Mouse (Mus musculus) forebrain, postnatal 0 days (tissue): Measurements from ENCODE around the gene Gm5678. TPM values are rescaled to one million over a fixed set of nuclear protein-coding genes. Genes with fewer than 3 reads are reported as not detected.
"Not testable (repeated sequence)": the region's sequence is repeated elsewhere in the genome, so short reads cannot be mapped to it uniquely, and the experiment has no call there.

Source experiments
- ATAC-seq: fragments of 200-750 bp; cut with Nextera tagmentation; 2 replicates; pipeline ENCODE4 v1.8.0; 2017; ENCODE audit warnings: mild to moderate bottlenecking, moderate library complexity
- DNase-seq: peaks from one replicate; pipeline ENCODE4 v3.0.0-alpha.2; 2015
- H3K27ac ChIP-seq: fragments of 300-500 bp; sonication (generic); 2 replicates; pipeline ENCODE4 v1.5.1; 2014; ENCODE audit warnings: low read depth, mild to moderate bottlenecking, antibody characterized with exemption, low read length, moderate library complexity, mixed read lengths
- H3K27me3 ChIP-seq: fragments of 300-500 bp; sonication (generic); 2 replicates; pipeline ENCODE4 v1.6.1; 2014; ENCODE audit warnings: mild to moderate bottlenecking, low read length, mixed read lengths; ENCODE audit not compliant: insufficient read depth
- H3K36me3 ChIP-seq: fragments of 300-500 bp; sonication (generic); 2 replicates; pipeline ENCODE4 v1.6.1; 2014; ENCODE audit warnings: mild to moderate bottlenecking, moderate library complexity; ENCODE audit not compliant: insufficient read depth
- H3K4me1 ChIP-seq: fragments of 300-500 bp; sonication (generic); 2 replicates; pipeline ENCODE4 v1.6.1; 2014; ENCODE audit warnings: antibody characterized with exemption; ENCODE audit not compliant: insufficient read depth
- H3K4me2 ChIP-seq: fragments of 300-500 bp; sonication (generic); 2 replicates; pipeline ENCODE4 v1.6.1; 2014; ENCODE audit warnings: low read depth, mild to moderate bottlenecking, moderate library complexity
- H3K4me3 ChIP-seq: fragments of 300-500 bp; sonication (generic); 2 replicates; pipeline ENCODE4 v1.5.1; 2014; ENCODE audit warnings: low read depth, low read length, mixed read lengths
- H3K9ac ChIP-seq: fragments of 300-500 bp; sonication (generic); 2 replicates; pipeline ENCODE4 v1.6.1; 2014; ENCODE audit warnings: mild to moderate bottlenecking
- H3K9me3 ChIP-seq: fragments of 300-500 bp; sonication (generic); 2 replicates; pipeline ENCODE4 v1.6.1; 2016; ENCODE audit warnings: low read length
- CTCF ChIP-seq: sonication (generic); IDR thresholded peaks from 2 replicates; pipeline ENCODE4 v1.5.1; 2016; ENCODE audit warnings: antibody characterized with exemption, control low read depth, low read depth
- WGBS: fragments of 180-500 bp; shearing (Covaris S2); extraction: QIAGEN DNeasy Blood & Tissue Kit; methylation state at CpG from one replicate; pipeline ENCODE4 v1.1.7; 2014; 5-methylcytosine and 5-hydroxymethylcytosine counted together
- polyA plus RNA-seq: library from polyadenylated mRNA; unstranded; fragments of >200 nt; fragmentation: Nextera tagmentation; extraction: Ambion mirVana; gene quantifications from 2 replicates; pipeline ENCODE4 v1.2.1, GENCODE M21; 2015
- total RNA-seq: library from RNA; depleted of rRNA; stranded (reverse); fragments of >200 nt; gene quantifications from 2 replicates; pipeline ENCODE4 v1.2.3, GENCODE M21; 2014

The Gm5678 gene
- total and polyA plus RNA-seq, 2 experiments from 2014 or later: not detected

DNA sequence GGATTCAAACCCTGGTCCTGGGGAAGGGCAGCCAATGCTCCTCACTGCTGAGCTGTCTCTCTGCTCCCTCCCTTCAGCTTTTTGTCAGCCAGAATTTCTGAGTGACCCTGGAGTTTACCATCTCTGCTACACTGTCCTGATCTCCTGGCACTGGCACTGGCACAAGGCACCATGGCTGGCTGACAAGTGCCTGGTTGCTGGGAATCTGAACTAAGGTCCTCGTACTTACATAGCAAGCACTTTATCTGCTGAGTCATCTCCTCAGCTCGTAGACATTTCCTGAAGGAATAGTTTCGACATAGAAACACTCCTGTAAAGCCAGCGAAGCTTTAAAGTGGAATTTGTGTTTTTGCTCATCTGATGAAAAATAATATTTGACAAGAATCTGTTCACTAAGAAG, 16.1 kb downstream of the Gm5678 start:
- WGBS: 68% methylated on average over 4 of the region's 4 CpGs
- no peak for TF ChIP-seq CTCF
- ATAC-seq (no peak), DNase-seq (no peak)
- Histone ChIP-seq H3K27me3 (no peaks in the 10 kb centered on the region), H3K9ac (no peak overlapping the region), H3K4me3 (no peak overlapping the region), H3K4me2 (no peak overlapping the region), H3K4me1 (no peaks in the 10 kb centered on the region), H3K27ac (no peak overlapping the region), H3K9me3 (no peaks in the 10 kb centered on the region), H3K36me3 (no peaks in the 10 kb centered on the region)

GRCm38 (mm10) chr16:93648441-93649183, 20.7 kb downstream of the Gm5678 start:
- Histone ChIP-seq H3K27ac (no peak overlapping the region), H3K4me3 (no peak overlapping the region), H3K27me3 (no peaks in the 10 kb centered on the region), H3K36me3 (no peaks in the 10 kb centered on the region), H3K9ac (no peak overlapping the region), H3K4me2 (no peak overlapping the region), H3K4me1 (no peaks in the 10 kb centered on the region), H3K9me3 (no peaks in the 10 kb centered on the region)
- no peak for ATAC-seq
- WGBS: 81% methylated on average over 5 of the region's 5 CpGs
- TF ChIP-seq CTCF: no peak
- no peak for DNase-seq

DNA sequence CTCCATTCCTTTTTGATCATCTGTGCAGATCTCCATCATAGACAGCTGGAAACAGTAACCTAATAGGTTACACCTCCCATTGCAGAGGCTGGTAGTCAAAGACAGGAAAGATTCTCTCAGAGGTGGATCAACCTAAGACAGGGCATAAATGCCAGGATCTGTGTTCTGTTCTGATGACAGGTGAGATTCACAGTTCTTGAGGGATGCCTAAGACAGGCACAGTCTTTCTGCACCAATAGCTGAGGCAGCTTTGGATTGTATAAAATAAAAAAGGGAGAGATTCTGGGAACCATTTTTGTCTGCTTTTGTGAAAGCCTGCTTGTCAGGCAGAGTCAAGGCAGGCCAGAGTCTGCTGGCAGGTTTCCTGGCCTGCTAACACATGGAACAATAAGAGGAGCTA, 40.1 kb downstream of the Gm5678 start:
- H3K27ac ChIP-seq: no peak overlapping the region
- H3K36me3 ChIP-seq: no peaks in the 10 kb centered on the region
- no peak for ATAC-seq
- H3K9me3 ChIP-seq: 0 out of 2 replicates have a peak, but pooled peaks cover 12% of the 10 kb centered on the region
- TF ChIP-seq CTCF: no peak
- no peaks in the 10 kb centered on the region for H3K27me3 ChIP-seq
- H3K4me3 ChIP-seq: no peak overlapping the region
- no peak for DNase-seq
- no peaks in the 10 kb centered on the region for H3K4me1 ChIP-seq
- H3K4me2 ChIP-seq: no peak overlapping the region
- H3K9ac ChIP-seq: no peak overlapping the region

DNA sequence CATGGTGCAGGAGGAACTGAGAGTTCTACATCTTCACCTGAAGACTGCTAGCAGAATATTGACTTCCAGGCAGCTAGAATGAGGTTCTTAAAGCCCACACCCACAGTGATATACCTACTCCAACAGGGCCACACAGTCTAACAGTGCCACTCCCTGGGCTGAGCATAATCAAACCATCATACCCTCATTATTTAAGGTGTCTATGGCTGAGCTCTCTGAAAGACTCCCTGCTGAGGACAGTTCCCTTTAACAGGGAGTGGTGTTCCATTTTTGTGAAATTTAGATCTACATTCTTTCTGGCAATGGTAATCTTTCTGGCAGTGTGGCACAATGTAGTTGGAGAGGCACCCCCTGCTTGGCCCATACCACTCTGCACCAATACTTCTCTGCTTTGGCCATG, 41.6 kb downstream of the Gm5678 start:
- no peak for TF ChIP-seq CTCF
- Histone ChIP-seq H3K4me3 (no peak overlapping the region), H3K27ac (no peak overlapping the region), H3K36me3 (no peaks in the 10 kb centered on the region), H3K27me3 (no peaks in the 10 kb centered on the region), H3K4me2 (no peak overlapping the region), H3K9ac (no peak overlapping the region), H3K4me1 (no peaks in the 10 kb centered on the region), H3K9me3 (0 out of 2 replicates have a peak, but pooled peaks cover 12% of the 10 kb centered on the region)
- no peak for ATAC-seq
- no peak for DNase-seq

GRCm38 (mm10) chr16:93670466-93670865, 42.6 kb downstream of the Gm5678 start:
- not testable (repeated sequence) for DNase-seq, H3K27ac ChIP-seq, H3K4me1 ChIP-seq, H3K27me3 ChIP-seq, H3K4me2 ChIP-seq, ATAC-seq, H3K9ac ChIP-seq, H3K4me3 ChIP-seq, H3K36me3 ChIP-seq
- 0 out of 2 replicates have a peak, but pooled peaks cover 12% of the 10 kb centered on the region for H3K9me3 ChIP-seq
- 32% methylated on average over 4 of the region's 4 CpGs for WGBS

GRCm38 (mm10) chr16:93671064-93671463, 43.2 kb downstream of the Gm5678 start:
- no peaks in the 10 kb centered on the region for H3K27me3 ChIP-seq
- DNase-seq (no peak), ATAC-seq (no peak)
- no peak overlapping the region for H3K9ac ChIP-seq
- no peaks in the 10 kb centered on the region for H3K36me3 ChIP-seq
- H3K4me2 ChIP-seq: no peak overlapping the region
- H3K9me3 ChIP-seq: 0 out of 2 replicates have a peak, but pooled peaks cover 12% of the 10 kb centered on the region
- no peak overlapping the region for H3K4me3 ChIP-seq
- no peak overlapping the region for H3K27ac ChIP-seq
- no peaks in the 10 kb centered on the region for H3K4me1 ChIP-seq
- WGBS: 92% methylated on average over 5 of the region's 5 CpGs
- TF ChIP-seq CTCF: peak; percentile 45

DNA sequence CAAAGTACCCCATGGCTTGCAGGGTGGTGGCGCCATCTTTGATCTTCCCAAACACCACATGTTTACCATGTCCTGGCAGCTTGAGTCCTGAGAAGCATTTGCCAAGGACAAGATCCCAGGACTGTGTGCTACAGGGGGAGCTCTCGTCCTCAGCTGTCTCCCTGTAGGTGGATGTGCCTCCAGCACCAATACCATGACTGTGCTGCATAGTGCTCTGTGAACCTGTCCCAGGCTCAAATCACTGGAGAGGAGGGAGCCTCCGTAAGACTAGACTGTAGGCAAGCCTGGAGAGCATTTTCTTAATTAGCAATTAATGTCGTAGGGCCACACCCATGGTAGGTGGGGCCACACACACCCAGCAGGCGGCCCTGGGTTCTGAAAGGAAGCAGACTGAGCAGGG, 48.5 kb downstream of the Gm5678 start:
- Histone ChIP-seq H3K27me3 (peaks cover 2% of the 10 kb centered on the region; the same call in 1 of the 2 replicates), H3K4me2 (no peak overlapping the region), H3K4me3 (no peak overlapping the region), H3K4me1 (no peaks in the 10 kb centered on the region), H3K27ac (no peak overlapping the region), H3K9me3 (no peaks in the 10 kb centered on the region), H3K9ac (no peak overlapping the region), H3K36me3 (no peaks in the 10 kb centered on the region)
- ATAC-seq (no peak), DNase-seq (no peak)
- WGBS: 83% methylated on average over 5 of the region's 5 CpGs
- TF ChIP-seq CTCF: no peak
